In the genomic region with DNA sequence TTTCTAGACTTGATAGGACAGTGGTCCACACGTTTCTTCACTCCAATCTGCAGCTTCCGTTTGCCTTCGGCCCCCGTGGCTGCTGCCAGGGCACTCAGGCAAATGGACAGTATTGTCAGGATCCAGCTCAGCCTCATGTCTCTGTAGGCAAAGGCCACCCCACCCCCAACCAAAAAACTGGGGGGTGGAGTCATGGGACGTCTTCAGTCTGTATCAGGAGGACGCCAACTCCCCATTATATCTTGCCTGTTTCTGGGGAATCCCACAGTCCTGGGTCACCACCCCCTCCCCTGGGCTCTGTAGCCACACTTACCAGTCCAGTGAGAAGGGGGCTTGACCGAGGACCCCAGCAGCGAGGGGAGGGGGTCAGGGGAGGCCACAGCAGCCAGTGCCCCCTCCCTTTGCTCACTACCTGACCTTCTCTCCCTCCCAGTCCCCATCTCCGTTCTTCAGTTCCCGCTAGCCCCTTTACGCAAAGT, we compare ENCODE assay signal across 8 mouse cellular contexts. TPM values are rescaled to one million over a fixed set of nuclear protein-coding genes. Genes with fewer than 3 reads are reported as not detected.
DNase-seq lines count a peak whose midpoint lies in the region; ATAC-seq and TF ChIP-seq lines count a peak whose summit lies in the region.

No protein-coding gene starts in this region.

- WGBS in heart, embryonic 15.5 days = 5% methylated on average over 11 of the region's 11 CpGs
- WGBS in midbrain, postnatal 0 days = 8% methylated on average over 11 of the region's 11 CpGs

- H3K36me3 ChIP-seq in heart, embryonic 15.5 days = peaks cover 40% of the 10 kb centered on the region
- peaks cover 19% of the 10 kb centered on the region for H3K36me3 ChIP-seq in midbrain, postnatal 0 days (ENCODE audit: insufficient read depth, low read length)

- no peaks in the 10 kb centered on the region for H3K9me3 ChIP-seq in heart, embryonic 15.5 days (replicated peaks)
- no peaks in the 10 kb centered on the region for H3K9me3 ChIP-seq in midbrain, postnatal 0 days (ENCODE audit: low read length)

- H3K27me3 ChIP-seq in heart, embryonic 15.5 days = no peaks in the 10 kb centered on the region
- no peaks in the 10 kb centered on the region for H3K27me3 ChIP-seq in midbrain, postnatal 0 days (ENCODE audit: insufficient read depth, low read length)

- H3K4me2 ChIP-seq in heart, embryonic 15.5 days = peak overlapping the region; percentile 89
- peak overlapping the region; percentile 84 for H3K4me2 ChIP-seq in midbrain, postnatal 0 days (ENCODE audit: low read depth, low read length, poor library complexity, severe bottlenecking)

- TF ChIP-seq POLR2A in bone marrow macrophage, adult 2 months (IDR thresholded peaks at IDR 0.05; ENCODE audit: borderline replicate concordance, low read depth, low read length) = no peak

- peaks cover 18% of the 10 kb centered on the region for H3K4me1 ChIP-seq in bone marrow macrophage, adult 2 months (ENCODE audit: control insufficient read depth, insufficient read depth, low read length)
- peaks cover 47% of the 10 kb centered on the region for H3K4me1 ChIP-seq in heart, embryonic 15.5 days (replicated peaks)
- H3K4me1 ChIP-seq in midbrain, postnatal 0 days (ENCODE audit: insufficient read depth, low read length) = peaks cover 19% of the 10 kb centered on the region; the same call in 1 of the 2 replicates

- peak overlapping the region; percentile 79 for H3K9ac ChIP-seq in heart, embryonic 15.5 days
- H3K9ac ChIP-seq in midbrain, postnatal 0 days (replicated peaks; ENCODE audit: low read length, poor library complexity, severe bottlenecking) = peak overlapping the region; percentile 74

- H3K4me3 ChIP-seq in bone marrow macrophage, adult 2 months (ENCODE audit: insufficient read depth, low read length) = peak overlapping the region; percentile 74
- peak overlapping the region; percentile 79 for H3K4me3 ChIP-seq in heart, embryonic 15.5 days
- peak overlapping the region; percentile 65 for H3K4me3 ChIP-seq in midbrain, postnatal 0 days (ENCODE audit: low read depth, low read length)

- peak; percentile 56 to 62 for DNase-seq in frontal cortex, adult 2 months (ENCODE audit: extremely low spot score in 1 of 2, low spot score in 1 of 2)
- DNase-seq in frontal cortex, postnatal 36 days (ENCODE audit: low spot score in 2 of 2) = no peak
- DNase-seq in 3T3-L1 (ENCODE audit: low read depth, low spot score) = peak; percentile 72
- peak; percentile 58 to 66 for DNase-seq in left cerebral cortex, adult 9 months (ENCODE audit: low spot score in 2 of 2)
- peak; percentile 18 for DNase-seq in midbrain, postnatal 0 days (ENCODE audit: low spot score)
- DNase-seq in T-cell, adult 2 months (ENCODE audit: low spot score) = no peak

- ATAC-seq in heart, embryonic 15.5 days (replicated peaks; ENCODE audit: insufficient number of reproducible peaks, insufficient read depth, low FRiP score, low read depth) = no peak
- ATAC-seq in midbrain, postnatal 0 days (ENCODE audit: low FRiP score) = no peak

- peak overlapping the region; percentile 81 for H3K27ac ChIP-seq in bone marrow macrophage, adult 2 months (ENCODE audit: insufficient read depth, low read depth, low read length)
- peak overlapping the region; percentile 97 for H3K27ac ChIP-seq in heart, embryonic 15.5 days
- H3K27ac ChIP-seq in midbrain, postnatal 0 days (ENCODE audit: low read depth, low read length) = peak overlapping the region; percentile 95

- TF ChIP-seq CTCF in bone marrow macrophage, adult 2 months (IDR thresholded peaks at IDR 0.05; ENCODE audit: low read depth, low read length) = no peak
- no peak for TF ChIP-seq CTCF in midbrain, postnatal 0 days (IDR thresholded peaks at IDR 0.05)

RNA-seq across cellular contexts. Expression of gene Fkbp2, which starts 1.3 kb away (rescaled TPM):
- 207 and 212 TPM in 2 replicates for polyA plus RNA-seq in frontal cortex, adult 2 months (2012; rRNA removed)
- polyA plus RNA-seq in bone marrow macrophage, adult 2 months (2012; ENCODE audit: insufficient read depth, insufficient read length, missing spikeins) = 118 and 126 TPM in 2 replicates
- polyA plus RNA-seq in heart, embryonic 15.5 days (2015; fragmentation: Nextera tagmentation; extraction: Ambion mirVana) = 77.0 and 91.2 TPM in 2 replicates
- 24.9 and 29.3 TPM in 2 replicates for total RNA-seq in midbrain, postnatal 0 days (2014; rRNA removed)
- polyA plus RNA-seq in midbrain, postnatal 0 days (2015; fragmentation: Nextera tagmentation; extraction: Ambion mirVana) = 149 and 155 TPM in 2 replicates

RNA-seq across cellular contexts. Expression of gene Plcb3, which starts 2.8 kb away (rescaled TPM):
- polyA plus RNA-seq in frontal cortex, adult 2 months (2012; rRNA removed) = 19.6 and 21.8 TPM in 2 replicates
- polyA plus RNA-seq in bone marrow macrophage, adult 2 months (2012; ENCODE audit: insufficient read depth, insufficient read length, missing spikeins) = 39.8 and 40.6 TPM in 2 replicates
- polyA plus RNA-seq in heart, embryonic 15.5 days (2015; fragmentation: Nextera tagmentation; extraction: Ambion mirVana) = 16.4 and 25.3 TPM in 2 replicates
- 14.7 and 16.6 TPM in 2 replicates for total RNA-seq in midbrain, postnatal 0 days (2014; rRNA removed)
- 9.5 and 9.8 TPM in 2 replicates for polyA plus RNA-seq in midbrain, postnatal 0 days (2015; fragmentation: Nextera tagmentation; extraction: Ambion mirVana)

RNA-seq across cellular contexts. Expression of gene Ppp1r14b, which starts 4.3 kb away (rescaled TPM):
- 56.4 and 59.8 TPM in 2 replicates for polyA plus RNA-seq in frontal cortex, adult 2 months (2012; rRNA removed)
- 64.2 and 73.7 TPM in 2 replicates for polyA plus RNA-seq in bone marrow macrophage, adult 2 months (2012; ENCODE audit: insufficient read depth, insufficient read length, missing spikeins)
- polyA plus RNA-seq in heart, embryonic 15.5 days (2015; fragmentation: Nextera tagmentation; extraction: Ambion mirVana) = 136 and 138 TPM in 2 replicates
- total RNA-seq in midbrain, postnatal 0 days (2014; rRNA removed) = 137 and 150 TPM in 2 replicates
- 143 and 144 TPM in 2 replicates for polyA plus RNA-seq in midbrain, postnatal 0 days (2015; fragmentation: Nextera tagmentation; extraction: Ambion mirVana)

RNA-seq across cellular contexts. Expression of gene Vegfb, which starts 8.4 kb away (rescaled TPM):
- 102 and 108 TPM in 2 replicates for polyA plus RNA-seq in frontal cortex, adult 2 months (2012; rRNA removed)
- 30.1 and 39.9 TPM in 2 replicates for polyA plus RNA-seq in bone marrow macrophage, adult 2 months (2012; ENCODE audit: insufficient read depth, insufficient read length, missing spikeins)
- polyA plus RNA-seq in heart, embryonic 15.5 days (2015; fragmentation: Nextera tagmentation; extraction: Ambion mirVana) = 133 and 149 TPM in 2 replicates
- total RNA-seq in midbrain, postnatal 0 days (2014; rRNA removed) = 33.1 and 44.4 TPM in 2 replicates
- 77.7 and 83.2 TPM in 2 replicates for polyA plus RNA-seq in midbrain, postnatal 0 days (2015; fragmentation: Nextera tagmentation; extraction: Ambion mirVana)

RNA-seq across cellular contexts. Expression of gene Dnajc4, which starts 13.3 kb away (rescaled TPM):
- 36.7 and 39.6 TPM in 2 replicates for polyA plus RNA-seq in frontal cortex, adult 2 months (2012; rRNA removed)
- 26.8 and 32.2 TPM in 2 replicates for polyA plus RNA-seq in bone marrow macrophage, adult 2 months (2012; ENCODE audit: insufficient read depth, insufficient read length, missing spikeins)
- 37.9 and 39.1 TPM in 2 replicates for polyA plus RNA-seq in heart, embryonic 15.5 days (2015; fragmentation: Nextera tagmentation; extraction: Ambion mirVana)
- total RNA-seq in midbrain, postnatal 0 days (2014; rRNA removed) = 14.9 and 31.2 TPM in 2 replicates
- polyA plus RNA-seq in midbrain, postnatal 0 days (2015; fragmentation: Nextera tagmentation; extraction: Ambion mirVana) = 21.6 and 25.7 TPM in 2 replicates

Comparison
In these comparisons a context has a peak if more than half of its experiments do, and no peak if none do; other contexts are left out.
1. DNase-seq: peak in frontal cortex, adult 2 months (2 of 2), 3T3-L1 (single experiment), left cerebral cortex, adult 9 months (2 of 2) and midbrain, postnatal 0 days (single experiment); none in frontal cortex, postnatal 36 days (0 of 2) and T-cell, adult 2 months (single experiment).
2. Peak in every context shown above with its lines, with median percentiles within 50 percentile points of each other: H3K27ac ChIP-seq and H3K4me3 ChIP-seq.